Mouse (Mus musculus): Measurements from ENCODE around the gene Pdlim7.

Pdlim7 gene

GRCm38 (mm10) chr13:55487578-55488498, 25.6 kb downstream of the Pdlim7 start, which contains the start of gene Dbn1:
Dbn1 (minus strand) TSS chr13:55488111.
- in situ Hi-C loops (cut with MboI; ENCODE audit: unreplicated experiment in 2 of 2), result no loop called here

- in situ Hi-C loops (cut with MboI; ENCODE audit: unreplicated experiment in 2 of 2), result no loop called here
Measured at GRCm38 (mm10) chr13:55486916-55487577, 26.4 kb downstream of the Pdlim7 start.

GRCm38 (mm10) chr13:55486029-55486794, 27.3 kb downstream of the Pdlim7 start:
- in situ Hi-C loops (cut with MboI; ENCODE audit: unreplicated experiment in 2 of 2), result no loop called here

- in situ Hi-C loops (cut with MboI; ENCODE audit: unreplicated experiment in 2 of 2), result no loop called here
Measured at GRCm38 (mm10) chr13:55484520-55485088, 28.9 kb downstream of the Pdlim7 start.

GRCm38 (mm10) chr13:55483593-55483992, 29.9 kb downstream of the Pdlim7 start:
- in situ Hi-C loops (cut with MboI; ENCODE audit: unreplicated experiment in 2 of 2), result no loop called here

GRCm38 (mm10) chr13:55483071-55483470, 30.4 kb downstream of the Pdlim7 start:
- in situ Hi-C loops (cut with MboI; ENCODE audit: unreplicated experiment in 2 of 2), result no loop called here

GRCm38 (mm10) chr13:55482542-55482941, 30.9 kb downstream of the Pdlim7 start:
- in situ Hi-C loops (cut with MboI; ENCODE audit: unreplicated experiment in 2 of 2), result no loop called here

GRCm38 (mm10) chr13:55479929-55480328, 33.5 kb downstream of the Pdlim7 start:
- in situ Hi-C loops (cut with MboI; ENCODE audit: unreplicated experiment in 2 of 2), result loop anchor here (5.0 kb wide), 1 partner anchor 32 kb away; the partner anchor contains the start of gene Pdlim7 (in 2 of the 2)

GRCm38 (mm10) chr13:55479008-55479407, 34.5 kb downstream of the Pdlim7 start:
- in situ Hi-C loops (cut with MboI; ENCODE audit: unreplicated experiment in 2 of 2), result loop anchor here (5.0 kb wide), 1 partner anchor 33 kb away; the partner anchor contains the start of gene Pdlim7 (in 2 of the 2)

- in situ Hi-C loops (cut with MboI; ENCODE audit: unreplicated experiment in 2 of 2), result loop anchor here (5.0 kb wide), 1 partner anchor 34 kb away; the partner anchor contains the start of gene Pdlim7 (in 2 of the 2)
Measured at GRCm38 (mm10) chr13:55478036-55478435, 35.4 kb downstream of the Pdlim7 start.

GRCm38 (mm10) chr13:55477492-55477891, 36.0 kb downstream of the Pdlim7 start:
- in situ Hi-C loops (cut with MboI; ENCODE audit: unreplicated experiment in 2 of 2), result loop anchor here (5.0 kb wide), 1 partner anchor 35 kb away; the partner anchor contains the start of gene Pdlim7 (in 2 of the 2)

GRCm38 (mm10) chr13:55476256-55476655, 37.2 kb downstream of the Pdlim7 start:
- in situ Hi-C loops (cut with MboI; ENCODE audit: unreplicated experiment in 2 of 2), result loop anchor here (5.0 kb wide), 1 partner anchor 36 kb away; the partner anchor contains the start of gene Pdlim7 (in 2 of the 2)

- in situ Hi-C loops (cut with MboI; ENCODE audit: unreplicated experiment in 2 of 2), result loop anchor here (5.0 kb wide), 1 partner anchor 37 kb away; the partner anchor contains the start of gene Pdlim7 (in 2 of the 2)
Measured at GRCm38 (mm10) chr13:55475750-55476149, 37.7 kb downstream of the Pdlim7 start.

- in situ Hi-C loops (cut with MboI; ENCODE audit: unreplicated experiment in 2 of 2), result loop anchor here (5.0 kb wide), 1 partner anchor 38 kb away; the partner anchor contains the start of gene Pdlim7 (in 2 of the 2)
Measured at GRCm38 (mm10) chr13:55474621-55475069, 38.8 kb downstream of the Pdlim7 start.

- in situ Hi-C loops (cut with MboI; ENCODE audit: unreplicated experiment in 2 of 2), result no loop called here
Measured at GRCm38 (mm10) chr13:55473961-55474360, 39.5 kb downstream of the Pdlim7 start.

- in situ Hi-C loops (cut with MboI; ENCODE audit: unreplicated experiment in 2 of 2), result no loop called here
Measured at GRCm38 (mm10) chr13:55473076-55473831, 40.2 kb downstream of the Pdlim7 start.

GRCm38 (mm10) chr13:55472132-55473022, 41.1 kb downstream of the Pdlim7 start:
- in situ Hi-C loops (cut with MboI; ENCODE audit: unreplicated experiment in 2 of 2), result no loop called here

GRCm38 (mm10) chr13:55471819-55472131, 41.7 kb downstream of the Pdlim7 start:
- in situ Hi-C loops (cut with MboI; ENCODE audit: unreplicated experiment in 2 of 2), result no loop called here
